Mouse (Mus musculus): Measurements from ENCODE around the gene Usf1. TPM values are rescaled to one million over a fixed set of nuclear protein-coding genes. Genes with fewer than 3 reads are reported as not detected.

Gene Usf1
- polyA plus RNA-seq, 1 experiment from 2014 or later, result 66.4 TPM

- Histone ChIP-seq H3K27me3 (replicated peaks; ENCODE audit: insufficient read depth, low read length) (no peaks in the 10 kb centered on the region), H3K4me2 (replicated peaks; ENCODE audit: low read depth, low read length) (no peak overlapping the region), H3K27ac (ENCODE audit: low read length) (0 out of 2 replicates have a peak overlapping the region, but pooled peaks have one; percentile 38), H3K36me3 (ENCODE audit: insufficient read depth, low read length) (no peaks in the 10 kb centered on the region; the same call in 1 of the 2 replicates), H3K4me1 (ENCODE audit: insufficient read depth, low read depth, low read length) (no peaks in the 10 kb centered on the region), H3K9ac (replicated peaks; ENCODE audit: low read depth) (no peak overlapping the region), H3K4me3 (ENCODE audit: low read depth, low read length) (no peak overlapping the region), H3K9me3 (ENCODE audit: low read length) (no peaks in the 10 kb centered on the region)
- ATAC-seq (no peak), DNase-seq (ENCODE audit: low spot score) (no peak)
- 65% methylated on average over 5 of the region's 5 CpGs for WGBS
- TF ChIP-seq EP300 (IDR thresholded peaks at IDR 0.05) (no peak), CTCF (IDR thresholded peaks at IDR 0.05) (no peak)
These were observed 8.8 kb downstream of the Usf1 start for GRCm38 (mm10) chr1:171419905-171420304.

GRCm38 (mm10) chr1:171422504-171423095 lies 11.5 kb downstream of the Usf1 start:
- TF ChIP-seq EP300 (IDR thresholded peaks at IDR 0.05) (no peak), CTCF (IDR thresholded peaks at IDR 0.05) (no peak)
- DNase-seq (ENCODE audit: low spot score) (peak; percentile 52), ATAC-seq (peak; percentile 42; the same call in 1 of the 2 replicates)

GRCm38 (mm10) chr1:171424638-171425037 lies 13.5 kb downstream of the Usf1 start:
- H3K27me3 ChIP-seq (replicated peaks; ENCODE audit: insufficient read depth, low read length), result no peaks in the 10 kb centered on the region
- H3K9me3 ChIP-seq (ENCODE audit: low read length), result no peaks in the 10 kb centered on the region
- no peak overlapping the region for H3K9ac ChIP-seq (replicated peaks; ENCODE audit: low read depth)
- TF ChIP-seq CTCF (IDR thresholded peaks at IDR 0.05) (no peak), EP300 (IDR thresholded peaks at IDR 0.05) (no peak)
- H3K4me1 ChIP-seq (ENCODE audit: insufficient read depth, low read depth, low read length), result no peaks in the 10 kb centered on the region
- H3K4me3 ChIP-seq (ENCODE audit: low read depth, low read length), result no peak overlapping the region
- ATAC-seq, result no peak; the same call in 1 of the 2 replicates
- H3K27ac ChIP-seq (ENCODE audit: low read length), result 0 out of 2 replicates have a peak overlapping the region, but pooled peaks have one; percentile 1
- H3K36me3 ChIP-seq (ENCODE audit: insufficient read depth, low read length), result no peaks in the 10 kb centered on the region
- no peak overlapping the region for H3K4me2 ChIP-seq (replicated peaks; ENCODE audit: low read depth, low read length)
- DNase-seq (ENCODE audit: low spot score), result peak; percentile 37
- 34% methylated on average over 5 of the region's 5 CpGs for WGBS

More at GRCm38 (mm10) chr1:171422504-171423095, 11.5 kb downstream of the Usf1 start:
- 64% methylated on average over 8 of the region's 8 CpGs for WGBS
- Histone ChIP-seq H3K27me3 (replicated peaks; ENCODE audit: insufficient read depth, low read length) (no peaks in the 10 kb centered on the region), H3K4me1 (ENCODE audit: insufficient read depth, low read depth, low read length) (no peaks in the 10 kb centered on the region), H3K27ac (ENCODE audit: low read length) (no peak overlapping the region), H3K4me3 (ENCODE audit: low read depth, low read length) (no peak overlapping the region), H3K9me3 (ENCODE audit: low read length) (no peaks in the 10 kb centered on the region), H3K36me3 (ENCODE audit: insufficient read depth, low read length) (no peaks in the 10 kb centered on the region), H3K4me2 (replicated peaks; ENCODE audit: low read depth, low read length) (no peak overlapping the region), H3K9ac (replicated peaks; ENCODE audit: low read depth) (no peak overlapping the region)

GRCm38 (mm10) chr1:171425126-171425525 lies 14.0 kb downstream of the Usf1 start:
- Histone ChIP-seq H3K4me1 (ENCODE audit: insufficient read depth, low read depth, low read length) (no peaks in the 10 kb centered on the region), H3K9me3 (ENCODE audit: low read length) (no peaks in the 10 kb centered on the region), H3K9ac (replicated peaks; ENCODE audit: low read depth) (no peak overlapping the region), H3K27me3 (replicated peaks; ENCODE audit: insufficient read depth, low read length) (no peaks in the 10 kb centered on the region), H3K27ac (ENCODE audit: low read length) (0 out of 2 replicates have a peak overlapping the region, but pooled peaks have one; percentile 1), H3K4me2 (replicated peaks; ENCODE audit: low read depth, low read length) (no peak overlapping the region), H3K4me3 (ENCODE audit: low read depth, low read length) (no peak overlapping the region), H3K36me3 (ENCODE audit: insufficient read depth, low read length) (no peaks in the 10 kb centered on the region)
- TF ChIP-seq EP300 (IDR thresholded peaks at IDR 0.05), result no peak; the same call in 1 of the 2 replicates
- no peak for TF ChIP-seq CTCF (IDR thresholded peaks at IDR 0.05)
- WGBS, result 22% methylated on average over 4 of the region's 4 CpGs
- ATAC-seq (no peak; the same call in 1 of the 2 replicates), DNase-seq (ENCODE audit: low spot score) (peak; percentile 49)

- 72% methylated on average over 5 of the region's 5 CpGs for WGBS
- ATAC-seq (no peak), DNase-seq (ENCODE audit: low spot score) (no peak)
- TF ChIP-seq CTCF (IDR thresholded peaks at IDR 0.05), result no peak
- TF ChIP-seq EP300 (IDR thresholded peaks at IDR 0.05), result no peak
- H3K27me3 ChIP-seq (replicated peaks; ENCODE audit: insufficient read depth, low read length), result no peaks in the 10 kb centered on the region
- H3K9ac ChIP-seq (replicated peaks; ENCODE audit: low read depth), result no peak overlapping the region
- no peak overlapping the region for H3K4me2 ChIP-seq (replicated peaks; ENCODE audit: low read depth, low read length)
- no peaks in the 10 kb centered on the region for H3K9me3 ChIP-seq (ENCODE audit: low read length)
- H3K27ac ChIP-seq (ENCODE audit: low read length), result no peak overlapping the region
- no peaks in the 10 kb centered on the region for H3K4me1 ChIP-seq (ENCODE audit: insufficient read depth, low read depth, low read length)
- no peaks in the 10 kb centered on the region for H3K36me3 ChIP-seq (ENCODE audit: insufficient read depth, low read length)
- H3K4me3 ChIP-seq (ENCODE audit: low read depth, low read length), result no peak overlapping the region
These were observed 21.0 kb downstream of the Usf1 start for GRCm38 (mm10) chr1:171432158-171432557.

- WGBS, result 28% methylated on average over 7 of the region's 7 CpGs
- Histone ChIP-seq H3K27me3 (replicated peaks; ENCODE audit: insufficient read depth, low read length) (no peaks in the 10 kb centered on the region), H3K4me1 (ENCODE audit: insufficient read depth, low read depth, low read length) (peaks cover 6% of the 10 kb centered on the region; the same call in 1 of the 2 replicates), H3K9me3 (ENCODE audit: low read length) (no peaks in the 10 kb centered on the region), H3K36me3 (ENCODE audit: insufficient read depth, low read length) (no peaks in the 10 kb centered on the region), H3K9ac (replicated peaks; ENCODE audit: low read depth) (no peak overlapping the region), H3K4me3 (ENCODE audit: low read depth, low read length) (no peak overlapping the region), H3K27ac (ENCODE audit: low read length) (no peak overlapping the region), H3K4me2 (replicated peaks; ENCODE audit: low read depth, low read length) (no peak overlapping the region)
- ATAC-seq (no peak), DNase-seq (ENCODE audit: low spot score) (no peak)
- TF ChIP-seq EP300 (IDR thresholded peaks at IDR 0.05) (peak; percentile 48), CTCF (IDR thresholded peaks at IDR 0.05) (no peak)
These were observed 24.2 kb downstream of the Usf1 start for GRCm38 (mm10) chr1:171435288-171435814.

All from lung, postnatal 0 days (tissue).